Mouse (Mus musculus) heart, postnatal 0 days (tissue): ENCODE measurements around the gene Gnl2.

Source experiments
- CTCF ChIP-seq: IDR thresholded peaks from 2 replicates; pipeline ENCODE4 v1.5.1; 2016; ENCODE audit warnings: antibody characterized with exemption, control low read depth, low read depth
- EP300 ChIP-seq: IDR thresholded peaks from 2 replicates; pipeline ENCODE4 v1.6.1; 2016; ENCODE audit warnings: antibody characterized with exemption, low read depth

DNA sequence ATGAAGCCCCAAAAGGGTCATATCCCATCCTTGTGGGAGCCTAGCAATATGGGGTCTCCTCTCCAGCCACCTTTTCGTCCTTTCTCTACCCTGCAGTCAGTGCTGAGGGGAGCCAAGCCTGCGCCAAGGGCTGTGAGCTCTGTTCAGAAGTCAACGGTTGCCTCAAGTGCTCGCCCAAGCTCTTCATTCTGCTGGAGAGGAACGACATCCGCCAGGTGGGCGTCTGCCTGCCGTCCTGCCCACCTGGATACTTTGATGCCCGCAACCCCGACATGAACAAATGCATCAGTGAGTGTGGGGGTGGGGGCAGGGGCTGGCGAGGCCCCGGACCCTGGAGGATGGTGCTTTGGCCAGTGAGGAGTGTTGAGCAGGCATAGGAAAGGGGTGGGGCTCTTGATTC is 11.5 kb upstream of the Gnl2 start:
- TF ChIP-seq EP300 (no peak), CTCF (no peak)
